Mouse (Mus musculus): ENCODE data around the gene Acvr1c. TPM values are rescaled to one million over a fixed set of nuclear protein-coding genes. Genes with fewer than 3 reads are reported as not detected.

The Acvr1c gene
- not detected for polyA plus RNA-seq (2014; fragmentation: Illumina TruSeq; extraction: RNeasy Lipid Tissue Mini Kit (QIAGEN cat#74804); ENCODE audit: low read depth, low replicate concordance)

DNA sequence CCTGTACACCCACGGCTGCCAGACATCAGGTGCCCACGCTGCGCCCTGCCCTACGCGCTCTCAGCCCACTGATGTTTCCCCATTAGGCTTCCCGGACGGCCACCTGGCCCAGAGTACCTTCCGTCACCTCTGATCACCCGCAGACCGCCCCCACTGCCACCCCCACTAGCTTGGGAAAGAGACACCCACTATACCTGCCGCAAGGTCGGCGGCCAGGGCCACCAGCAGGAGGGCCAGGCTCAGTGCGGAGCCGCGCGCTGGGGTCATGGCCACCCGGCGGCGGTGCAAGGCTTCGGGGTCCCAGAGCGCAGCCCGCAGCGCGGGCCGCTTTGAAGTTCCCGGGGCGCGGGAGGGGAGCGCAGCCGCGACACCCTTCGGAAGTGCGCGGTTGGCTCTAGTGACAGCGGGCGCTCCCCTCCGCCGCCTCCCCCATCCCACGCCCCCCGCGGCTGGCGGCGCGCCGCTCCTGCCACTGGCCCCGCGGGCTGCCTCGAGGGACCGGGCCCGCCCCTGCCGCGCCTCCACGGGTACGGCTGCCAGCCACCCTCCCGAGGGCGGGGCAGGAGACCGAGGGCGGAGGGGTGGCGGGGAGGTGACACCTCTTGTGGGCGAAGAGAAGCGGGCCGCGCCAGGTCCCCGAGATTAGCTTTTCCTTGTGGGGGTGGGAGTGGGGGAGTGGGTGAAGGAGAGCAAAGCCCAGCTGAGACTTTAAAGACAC, at the start of gene Acvr1c:
TSS of gene Acvr1c (minus strand) at position 482 of the 718 bp plus-strand sequence.

Other genes with a start within 250 kb of the Acvr1c start
- gene Cytip, start 162.4 kb downstream of the Acvr1c start, polyA plus RNA-seq (2014; fragmentation: Illumina TruSeq; extraction: RNeasy Lipid Tissue Mini Kit (QIAGEN cat#74804); ENCODE audit: low read depth, low replicate concordance) = 0.66 TPM
- not detected for gene Gm17409, start 112.2 kb upstream of the Acvr1c start, polyA plus RNA-seq (2014; fragmentation: Illumina TruSeq; extraction: RNeasy Lipid Tissue Mini Kit (QIAGEN cat#74804); ENCODE audit: low read depth, low replicate concordance)
- 11.8 TPM for gene Acvr1, start 209.3 kb upstream of the Acvr1c start, polyA plus RNA-seq (2014; fragmentation: Illumina TruSeq; extraction: RNeasy Lipid Tissue Mini Kit (QIAGEN cat#74804); ENCODE audit: low read depth, low replicate concordance)
- gene Upp2, start 209.4 kb upstream of the Acvr1c start, polyA plus RNA-seq (2014; fragmentation: Illumina TruSeq; extraction: RNeasy Lipid Tissue Mini Kit (QIAGEN cat#74804); ENCODE audit: low read depth, low replicate concordance) = 384 TPM

Measured in liver, adult 10 weeks (tissue).